Mouse (Mus musculus) liver, postnatal 0 days (tissue): ENCODE measurements around the gene Gm20388.

Experiments
- CTCF ChIP-seq: sonication (generic); IDR thresholded peaks from 2 replicates; pipeline ENCODE4 v1.5.1; 2016; ENCODE audit warnings: antibody characterized with exemption, low read depth
- EP300 ChIP-seq: IDR thresholded peaks from 2 replicates; pipeline ENCODE4 v1.6.1; 2016; ENCODE audit warnings: antibody characterized with exemption, low read depth, mild to moderate bottlenecking

- no peak for TF ChIP-seq CTCF
- TF ChIP-seq EP300: no peak
Measured at GRCm38 (mm10) chr8:121952800-121953199, 2042.2 kb downstream of the Gm20388 start.
